ENCODE assay signal across 17 mouse cellular contexts in genomic region chr1:154153800-154154199, GRCm38 (mm10). TPM values are rescaled to one million over a fixed set of nuclear protein-coding genes. Genes with fewer than 3 reads are reported as not detected.
"Had no signal": no experiment of that assay in that cellular context is flagged by ENCODE, and none has a peak within 500 bp of the region (broad histone marks: within the 10 kb centered on the region; RNA-seq: fewer than 3 reads in every experiment).

No protein-coding gene starts in this region.

- H3K36me3 ChIP-seq: limb, embryonic 13.5 days; liver, embryonic 12.5 days; midbrain, embryonic 10.5 days; neural tube, embryonic 15.5 days had no signal

- H3K27me3 ChIP-seq: limb, embryonic 13.5 days; liver, embryonic 12.5 days; neural tube, embryonic 15.5 days had no signal

- ATAC-seq: intestine, embryonic 16.5 days; liver, embryonic 12.5 days had no signal

- H3K4me3 ChIP-seq: limb, embryonic 13.5 days; liver, embryonic 12.5 days; midbrain, embryonic 10.5 days; myocyte; neural tube, embryonic 15.5 days had no signal

- H3K4me2 ChIP-seq: limb, embryonic 13.5 days; liver, embryonic 12.5 days; lung, embryonic 14.5 days; neural tube, embryonic 15.5 days had no signal

- H3K27ac ChIP-seq: limb, embryonic 13.5 days; liver, embryonic 12.5 days; midbrain, embryonic 10.5 days; neural tube, embryonic 15.5 days had no signal

- H3K9ac ChIP-seq: limb, embryonic 13.5 days; liver, embryonic 12.5 days; lung, embryonic 14.5 days; neural tube, embryonic 15.5 days had no signal

- DNase-seq: left cerebral cortex, postnatal 4 days; lung, embryonic 14.5 days; lung, postnatal 10 days; lung, postnatal 4 days; midbrain, embryonic 14.5 days; right cerebral cortex, adult 18-20 months; right cerebral cortex, postnatal 25 days; thymus, postnatal 36 days had no signal

- H3K9me3 ChIP-seq: limb, embryonic 13.5 days; liver, embryonic 12.5 days; midbrain, embryonic 10.5 days; neural tube, embryonic 15.5 days had no signal

RNA-seq across cellular contexts. Expression of gene Zfp648, which starts 47.2 kb away (rescaled TPM):
- total RNA-seq: megakaryocyte, adult 5-6 weeks had no signal
- polyA plus RNA-seq: intestine, embryonic 16.5 days; liver, embryonic 16.5 days; lung, embryonic 14.5 days; midbrain, embryonic 10.5 days; myocyte; small intestine, adult 2 months had no signal
